In the genomic region with DNA sequence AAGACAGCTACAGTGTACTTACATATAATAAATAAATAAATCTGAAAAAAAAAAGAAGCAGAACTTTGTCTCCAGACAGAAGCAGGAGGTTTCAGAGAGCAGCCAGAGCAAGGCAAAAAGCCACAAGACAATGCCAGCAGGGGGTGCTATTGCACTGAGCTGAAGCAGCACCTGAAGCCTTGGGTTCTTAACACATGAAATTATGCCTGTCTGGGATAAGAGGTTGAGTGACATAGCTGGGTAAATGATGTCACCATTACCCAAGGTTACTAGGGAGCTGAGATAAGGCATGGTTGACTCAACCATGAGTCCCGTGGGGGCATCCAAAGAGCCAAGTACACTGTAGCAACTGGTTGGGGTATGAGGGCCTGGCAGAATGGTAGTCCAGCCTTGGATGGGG, we compare ENCODE assay signal across 8 mouse cellular contexts. TPM values are rescaled to one million over a fixed set of nuclear protein-coding genes. Genes with fewer than 3 reads are reported as not detected.
DNase-seq lines count a peak whose midpoint lies in the region; ATAC-seq lines count a peak whose summit lies in the region.
"Had no signal": no experiment of that assay in that cellular context is flagged by ENCODE, and none has a peak within 500 bp of the region (broad histone marks: within the 10 kb centered on the region; RNA-seq: fewer than 3 reads in every experiment).

No protein-coding gene starts in this region.

- H3K27me3 ChIP-seq in embryonic facial prominence, embryonic 14.5 days (replicated peaks; ENCODE audit: control insufficient read depth, insufficient read depth, low read length), result no peaks in the 10 kb centered on the region
- H3K27me3 ChIP-seq: megakaryocyte, embryonic 14.5 days had no signal

- ATAC-seq in embryonic facial prominence, embryonic 14.5 days (ENCODE audit: low read depth), result peak; percentile 62

- no peaks in the 10 kb centered on the region for H3K4me1 ChIP-seq in embryonic facial prominence, embryonic 14.5 days (ENCODE audit: control insufficient read depth, insufficient read depth, low read length)

- intact Hi-C loops in heart, postnatal 14 days (cut with DNase I), result no loop called here

- H3K9me3 ChIP-seq in embryonic facial prominence, embryonic 14.5 days (ENCODE audit: control insufficient read depth, low read length), result no peaks in the 10 kb centered on the region
- H3K9me3 ChIP-seq: megakaryocyte, embryonic 14.5 days had no signal

- no peak overlapping the region for H3K27ac ChIP-seq in embryonic facial prominence, embryonic 14.5 days (replicated peaks; ENCODE audit: low read depth, low read length)

- no peak overlapping the region for H3K4me3 ChIP-seq in embryonic facial prominence, embryonic 14.5 days (ENCODE audit: low read depth, low read length)
- H3K4me3 ChIP-seq: megakaryocyte, embryonic 14.5 days had no signal

- no peak overlapping the region for H3K9ac ChIP-seq in embryonic facial prominence, embryonic 14.5 days (ENCODE audit: low read depth, low read length)

- H3K4me2 ChIP-seq in embryonic facial prominence, embryonic 14.5 days (ENCODE audit: low read depth, low read length), result no peak overlapping the region

- peak; percentile 73 for DNase-seq in MN1 (ENCODE audit: low spot score)
- DNase-seq in adrenal gland, postnatal 4 days (ENCODE audit: low spot score in 2 of 2), result peak; percentile 51 to 71
- DNase-seq in embryonic facial prominence, embryonic 14.5 days (ENCODE audit: low spot score), result peak; percentile 69
- peak; percentile 64 to 79 for DNase-seq in heart, postnatal 14 days
- DNase-seq in layer of hippocampus, postnatal 25 days (ENCODE audit: extremely low spot score in 1 of 2, low spot score in 1 of 2), result peak; percentile 16 to 76
- DNase-seq in lung, postnatal 36 days, result peak; percentile 85
- DNase-seq in skeletal muscle tissue, adult 2 months (ENCODE audit: low read depth, low spot score), result peak; percentile 44

- WGBS in embryonic facial prominence, embryonic 14.5 days, result 81% methylated on average over 1 of the region's 1 CpGs

- H3K36me3 ChIP-seq in embryonic facial prominence, embryonic 14.5 days (ENCODE audit: control insufficient read depth, insufficient read depth, low read length), result peaks cover 78% of the 10 kb centered on the region

RNA-seq across cellular contexts. Expression of a gene that starts 23.5 kb away (rescaled TPM):
- total RNA-seq in adrenal gland, postnatal 4 days (2021), result 1 to 10 TPM; 6.4 to 6.7 TPM
- polyA plus RNA-seq in embryonic facial prominence, embryonic 14.5 days (2014; fragmentation: Nextera tagmentation; extraction: Ambion mirVana), result 8.4 and 10.1 TPM in 2 replicates
- total RNA-seq in heart, postnatal 14 days (2021), result 1 to 10 TPM; 5.7 to 5.8 TPM
- total RNA-seq in layer of hippocampus, postnatal 25 days (2021), result 10 to 100 TPM; 14.5 to 15.2 TPM

RNA-seq across cellular contexts. Expression of a gene that starts 26.4 kb away (rescaled TPM):
- 10 to 100 TPM; 32.9 to 34.7 TPM for total RNA-seq in adrenal gland, postnatal 4 days (2021)
- 40.8 and 46.8 TPM in 2 replicates for polyA plus RNA-seq in embryonic facial prominence, embryonic 14.5 days (2014; fragmentation: Nextera tagmentation; extraction: Ambion mirVana)
- 10 to 100 TPM; 15.4 to 16.9 TPM for total RNA-seq in heart, postnatal 14 days (2021)
- total RNA-seq in layer of hippocampus, postnatal 25 days (2021), result 10 to 100 TPM; 40.3 to 47.3 TPM

RNA-seq across cellular contexts. Expression of a gene that starts 36.6 kb away (rescaled TPM):
- total RNA-seq in adrenal gland, postnatal 4 days (2021), result 100 to 1,000 TPM; 367 to 384 TPM
- 121 and 123 TPM in 2 replicates for polyA plus RNA-seq in embryonic facial prominence, embryonic 14.5 days (2014; fragmentation: Nextera tagmentation; extraction: Ambion mirVana)
- 100 to 1,000 TPM; 306 to 307 TPM for total RNA-seq in heart, postnatal 14 days (2021)
- 10 to 100 TPM; 75.3 to 81.8 TPM for total RNA-seq in layer of hippocampus, postnatal 25 days (2021)

RNA-seq across cellular contexts. Expression of a gene that starts 47.3 kb away (rescaled TPM):
- 100 to 1,000 TPM; 168 to 173 TPM for total RNA-seq in adrenal gland, postnatal 4 days (2021)
- 165 and 168 TPM in 2 replicates for polyA plus RNA-seq in embryonic facial prominence, embryonic 14.5 days (2014; fragmentation: Nextera tagmentation; extraction: Ambion mirVana)
- total RNA-seq in heart, postnatal 14 days (2021), result 100 to 1,000 TPM; 103 to 108 TPM
- total RNA-seq in layer of hippocampus, postnatal 25 days (2021), result 100 to 1,000 TPM in 1 of 2 experiments, 10 to 100 TPM in 1; 88.6 to 103 TPM

RNA-seq across cellular contexts. Expression of a gene that starts 51.8 kb away (rescaled TPM):
- 10 to 100 TPM; 11.0 to 11.3 TPM for total RNA-seq in adrenal gland, postnatal 4 days (2021)
- polyA plus RNA-seq in embryonic facial prominence, embryonic 14.5 days (2014; fragmentation: Nextera tagmentation; extraction: Ambion mirVana), result 2.2 and 2.8 TPM in 2 replicates
- 10 to 100 TPM; 23.8 to 29.2 TPM for total RNA-seq in heart, postnatal 14 days (2021)
- total RNA-seq in layer of hippocampus, postnatal 25 days (2021), result 10 to 100 TPM in 1 of 2 experiments, 1 to 10 TPM in 1; 8.2 to 10.4 TPM
